Mouse (Mus musculus): ENCODE results near the gene Neurod2. TPM values are rescaled to one million over a fixed set of nuclear protein-coding genes. Genes with fewer than 3 reads are reported as not detected.

Neurod2 gene
- polyA plus RNA-seq, 1 experiment, result not detected

GRCm38 (mm10) chr11:98283740-98284139, 45.7 kb downstream of the Neurod2 start:
- no peak for TF ChIP-seq USF1 (IDR thresholded peaks at IDR 0.05; ENCODE audit: low read depth)
- TF ChIP-seq CEBPB (IDR thresholded peaks at IDR 0.05; ENCODE audit: low read depth), result no peak
- TF ChIP-seq FOSL1 (IDR thresholded peaks at IDR 0.05; ENCODE audit: insufficient read depth, low read length, poor library complexity, severe bottlenecking), result no peak
- no peak for TF ChIP-seq MYOD1 (IDR thresholded peaks at IDR 0.05; ENCODE audit: control insufficient read depth, insufficient read length, low read depth)
- no peak for TF ChIP-seq CTCF (IDR thresholded peaks at IDR 0.05; ENCODE audit: control insufficient read depth, insufficient read depth, insufficient read length)
- TF ChIP-seq MYOG (IDR thresholded peaks at IDR 0.05; ENCODE audit: control insufficient read depth, extremely low read depth, insufficient read length), result no peak
- TF ChIP-seq MAX (IDR thresholded peaks at IDR 0.05), result no peak
- Histone ChIP-seq H3ac (ENCODE audit: control insufficient read depth, insufficient read length, low read depth) (no peak overlapping the region), H3K79me2 (ENCODE audit: control insufficient read depth, insufficient read depth) (no peaks in the 10 kb centered on the region), H3K79me3 (ENCODE audit: low read depth) (no peaks in the 10 kb centered on the region), H3K4me3 (ENCODE audit: insufficient read depth, poor library complexity, severe bottlenecking) (no peak overlapping the region), H3K36me3 (ENCODE audit: control insufficient read depth, insufficient read depth) (peaks cover 6% of the 10 kb centered on the region), H3K27me3 (ENCODE audit: control insufficient read depth, insufficient read depth, insufficient read length) (peaks cover 16% of the 10 kb centered on the region)

Other genes starting within 250 kb of the Neurod2 start
- gene Fbxl20, start 179.2 kb downstream of the Neurod2 start, polyA plus RNA-seq (2012; fragmentation: generic; extraction: Trizol), result 2.0 TPM
- 18.0 TPM for gene Med1, start 136.4 kb downstream of the Neurod2 start, polyA plus RNA-seq (2012; fragmentation: generic; extraction: Trizol)
- gene Cdk12, start 126.6 kb downstream of the Neurod2 start, polyA plus RNA-seq (2012; fragmentation: generic; extraction: Trizol), result 8.7 TPM
- 0.28 TPM for gene Ppp1r1b, start 18.8 kb upstream of the Neurod2 start, polyA plus RNA-seq (2012; fragmentation: generic; extraction: Trizol)
- 28.3 TPM for gene Stard3, start 28.7 kb upstream of the Neurod2 start, polyA plus RNA-seq (2012; fragmentation: generic; extraction: Trizol)
- gene Tcap, start 54.2 kb upstream of the Neurod2 start, polyA plus RNA-seq (2012; fragmentation: generic; extraction: Trizol), result 0.13 TPM
- gene Pnmt, start 56.8 kb upstream of the Neurod2 start, polyA plus RNA-seq (2012; fragmentation: generic; extraction: Trizol), result 0.04 TPM
- 6.3 TPM for gene Pgap3, start 70.8 kb upstream of the Neurod2 start, polyA plus RNA-seq (2012; fragmentation: generic; extraction: Trizol)
- gene Erbb2, start 82.8 kb upstream of the Neurod2 start, polyA plus RNA-seq (2012; fragmentation: generic; extraction: Trizol), result 15.4 TPM
- 73.7 TPM for gene Mien1, start 109.3 kb upstream of the Neurod2 start, polyA plus RNA-seq (2012; fragmentation: generic; extraction: Trizol)
- not detected for gene Grb7, start 116.7 kb upstream of the Neurod2 start, polyA plus RNA-seq (2012; fragmentation: generic; extraction: Trizol)
- gene Ikzf3, start 216.4 kb upstream of the Neurod2 start, polyA plus RNA-seq (2012; fragmentation: generic; extraction: Trizol), result not detected
- gene Zpbp2, start 221.4 kb upstream of the Neurod2 start, polyA plus RNA-seq (2012; fragmentation: generic; extraction: Trizol), result not detected

All from C2C12 (cell line).